Mouse (Mus musculus) ovary, postnatal 36 days (tissue): ENCODE data around the gene Slc30a7.
A peak's percentile ranks its signal among the peaks of the same experiment; 100 is the strongest.

Experiments
- DNase-seq: peaks from one replicate; pipeline ENCODE4 v3.0.0; 2022; ENCODE audit warnings: low spot score, mixed read lengths

The Slc30a7 gene

GRCm38 (mm10) chr3:116006978-116007940 is at the start of gene Slc30a7, which contains the start of gene Extl2:
TSS of gene Slc30a7 (minus strand) at chr3:116007406.
TSS of gene Extl2 (plus strand) at chr3:116007462.
- peak; percentile 84 for DNase-seq

GRCm38 (mm10) chr3:116047034-116047433 is 39.8 kb upstream of the Slc30a7 start:
- DNase-seq: no peak

- no peak for DNase-seq
Observed at GRCm38 (mm10) chr3:116046000-116046399, 38.8 kb upstream of the Slc30a7 start.

- no peak for DNase-seq
Observed at GRCm38 (mm10) chr3:116040776-116041175, 33.6 kb upstream of the Slc30a7 start.

GRCm38 (mm10) chr3:116033871-116034222 is 26.6 kb upstream of the Slc30a7 start:
- DNase-seq: no peak

GRCm38 (mm10) chr3:116033218-116033870 is 26.1 kb upstream of the Slc30a7 start:
- no peak for DNase-seq

GRCm38 (mm10) chr3:116030152-116030788 is 23.1 kb upstream of the Slc30a7 start:
- DNase-seq: no peak

- DNase-seq: no peak
Observed at GRCm38 (mm10) chr3:116026996-116027395, 19.8 kb upstream of the Slc30a7 start.

- DNase-seq: no peak
Observed at GRCm38 (mm10) chr3:116025701-116026100, 18.5 kb upstream of the Slc30a7 start.

GRCm38 (mm10) chr3:116024669-116025068 is 17.5 kb upstream of the Slc30a7 start:
- DNase-seq: no peak

GRCm38 (mm10) chr3:116024236-116024635 is 17.0 kb upstream of the Slc30a7 start:
- no peak for DNase-seq

GRCm38 (mm10) chr3:116019136-116019535 is 11.9 kb upstream of the Slc30a7 start:
- no peak for DNase-seq

GRCm38 (mm10) chr3:116018606-116019005 is 11.4 kb upstream of the Slc30a7 start:
- no peak for DNase-seq

GRCm38 (mm10) chr3:116016116-116016515 is 8.9 kb upstream of the Slc30a7 start:
- no peak for DNase-seq

GRCm38 (mm10) chr3:116014901-116015300 is 7.7 kb upstream of the Slc30a7 start:
- DNase-seq: no peak

- DNase-seq: no peak
Observed at GRCm38 (mm10) chr3:116009622-116010344, 2.6 kb upstream of the Slc30a7 start.

- peak; percentile 68 for DNase-seq
Observed at GRCm38 (mm10) chr3:116007941-116008440, 785 bp upstream of the Slc30a7 start.

GRCm38 (mm10) chr3:116006284-116006977 is 775 bp downstream of the Slc30a7 start:
- no peak for DNase-seq

GRCm38 (mm10) chr3:115996929-115997328 is 10.3 kb downstream of the Slc30a7 start:
- DNase-seq: no peak

- DNase-seq: no peak
Observed at GRCm38 (mm10) chr3:115993025-115993424, 14.2 kb downstream of the Slc30a7 start.

GRCm38 (mm10) chr3:115992588-115992987 is 14.6 kb downstream of the Slc30a7 start:
- no peak for DNase-seq
